Mouse (Mus musculus): ENCODE measurements at regions not wholly inside any gene's neighbourhood (a gene's known extent, or its start where the extent isn't known, plus 50 kb on each side); places are given as distances from the start of the nearest gene placed in this dataset.

DNA sequence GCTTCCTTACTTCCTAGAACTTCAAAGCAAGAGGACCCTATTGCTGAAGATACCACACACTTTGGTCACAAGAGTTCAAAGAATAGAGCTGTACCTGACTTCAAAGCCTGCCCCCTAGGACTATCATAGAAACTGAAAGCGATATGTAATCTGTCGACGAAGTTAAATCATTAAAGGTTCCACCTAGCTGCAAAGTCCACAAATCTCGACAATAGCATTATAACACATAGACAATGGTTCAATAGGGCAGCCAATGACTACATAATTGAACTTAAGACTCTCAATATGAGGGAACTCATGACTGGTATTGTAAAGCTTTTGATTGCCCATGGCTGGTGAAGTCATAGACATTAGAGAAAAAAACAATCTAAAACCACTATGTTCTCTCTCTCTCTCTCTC is 200.8 kb downstream of the Fscb start:
- DNase-seq (ENCODE audit: extremely low spot score in 1 of 2, low spot score in 1 of 2) = no peak

DNA sequence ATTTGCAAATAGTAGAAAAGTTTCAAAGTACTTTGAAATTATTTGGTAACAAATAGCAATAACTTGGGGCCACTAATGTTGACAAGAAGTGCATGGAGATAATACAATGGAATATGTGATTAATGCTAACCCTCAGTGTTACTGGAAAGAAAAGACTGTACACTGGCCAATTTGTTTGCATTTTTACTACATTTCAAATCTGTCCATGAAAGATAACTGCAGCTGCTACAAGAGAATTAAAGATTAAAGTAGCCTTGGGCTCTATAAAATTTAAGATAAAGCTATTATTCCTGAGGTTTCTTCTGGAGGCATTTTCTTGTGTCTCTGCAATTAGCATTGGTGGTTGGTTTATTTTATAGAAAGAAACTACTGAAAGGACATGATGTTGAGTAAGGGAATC is 208.4 kb downstream of the Fscb start:
- DNase-seq (ENCODE audit: extremely low spot score in 1 of 2, low spot score in 1 of 2) = no peak

DNA sequence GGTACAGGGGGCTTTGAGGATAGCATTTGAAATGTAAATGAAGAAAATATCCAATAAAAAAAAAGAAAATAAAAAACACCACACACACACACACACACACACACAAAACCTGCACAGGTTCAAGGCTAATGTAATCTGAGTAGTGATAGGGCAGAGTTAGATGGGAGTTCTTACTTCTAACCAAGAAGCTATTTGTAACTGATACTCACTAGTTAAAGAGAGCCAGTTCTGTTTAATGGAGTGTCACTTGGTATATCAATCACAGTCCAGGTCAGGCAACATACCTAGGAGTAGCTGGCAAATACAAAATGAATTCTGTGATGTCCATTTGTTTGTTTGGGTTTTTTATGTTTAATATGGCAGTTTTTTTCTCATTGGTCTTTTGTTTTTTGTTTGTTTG is 219.5 kb downstream of the Fscb start:
- DNase-seq (ENCODE audit: extremely low spot score in 1 of 2, low spot score in 1 of 2) = no peak

DNA sequence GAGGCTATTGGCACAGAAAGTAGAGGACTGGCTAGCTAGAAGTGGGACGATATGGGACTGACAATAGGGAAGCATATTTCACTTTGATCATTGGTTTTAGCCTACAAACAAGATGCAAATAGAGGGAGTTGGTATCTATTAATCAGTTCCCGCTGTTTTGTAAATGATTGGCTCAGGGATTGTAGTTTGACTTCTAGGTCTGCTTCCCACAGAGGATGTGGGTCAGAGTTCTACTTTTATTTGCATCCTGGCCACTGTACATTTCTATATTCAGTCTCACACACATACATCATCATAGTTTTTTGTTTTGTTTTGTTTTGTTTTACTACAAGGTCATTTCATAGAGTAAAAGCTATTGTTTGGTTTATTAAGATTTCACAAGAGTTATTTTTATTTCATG is 224.5 kb downstream of the Fscb start:
- DNase-seq (ENCODE audit: extremely low spot score in 1 of 2, low spot score in 1 of 2) = no peak

- peak in 1 of 2 experiments; percentile 13 for DNase-seq (ENCODE audit: extremely low spot score in 1 of 2, low spot score in 1 of 2)
Observed at GRCm38 (mm10) chr12:64229510-64230078, 244.9 kb downstream of the Fscb start.

- DNase-seq (ENCODE audit: extremely low spot score in 1 of 2, low spot score in 1 of 2) = no peak
Observed at GRCm38 (mm10) chr12:64216409-64216808, 258.1 kb downstream of the Fscb start.

- DNase-seq (ENCODE audit: extremely low spot score in 1 of 2, low spot score in 1 of 2) = no peak
Observed at GRCm38 (mm10) chr12:64198385-64198784, 276.1 kb downstream of the Fscb start.

All from frontal cortex, adult 2 months (tissue).